Mouse (Mus musculus): ENCODE data around the gene Map4k5. TPM values are rescaled to one million over a fixed set of nuclear protein-coding genes. Genes with fewer than 3 reads are reported as not detected.
A peak's percentile ranks its signal among the peaks of the same experiment; 100 is the strongest.

Map4k5 gene
- total RNA-seq, 2 experiments from 2014 or later: 25.4 to 33.2 TPM

DNA sequence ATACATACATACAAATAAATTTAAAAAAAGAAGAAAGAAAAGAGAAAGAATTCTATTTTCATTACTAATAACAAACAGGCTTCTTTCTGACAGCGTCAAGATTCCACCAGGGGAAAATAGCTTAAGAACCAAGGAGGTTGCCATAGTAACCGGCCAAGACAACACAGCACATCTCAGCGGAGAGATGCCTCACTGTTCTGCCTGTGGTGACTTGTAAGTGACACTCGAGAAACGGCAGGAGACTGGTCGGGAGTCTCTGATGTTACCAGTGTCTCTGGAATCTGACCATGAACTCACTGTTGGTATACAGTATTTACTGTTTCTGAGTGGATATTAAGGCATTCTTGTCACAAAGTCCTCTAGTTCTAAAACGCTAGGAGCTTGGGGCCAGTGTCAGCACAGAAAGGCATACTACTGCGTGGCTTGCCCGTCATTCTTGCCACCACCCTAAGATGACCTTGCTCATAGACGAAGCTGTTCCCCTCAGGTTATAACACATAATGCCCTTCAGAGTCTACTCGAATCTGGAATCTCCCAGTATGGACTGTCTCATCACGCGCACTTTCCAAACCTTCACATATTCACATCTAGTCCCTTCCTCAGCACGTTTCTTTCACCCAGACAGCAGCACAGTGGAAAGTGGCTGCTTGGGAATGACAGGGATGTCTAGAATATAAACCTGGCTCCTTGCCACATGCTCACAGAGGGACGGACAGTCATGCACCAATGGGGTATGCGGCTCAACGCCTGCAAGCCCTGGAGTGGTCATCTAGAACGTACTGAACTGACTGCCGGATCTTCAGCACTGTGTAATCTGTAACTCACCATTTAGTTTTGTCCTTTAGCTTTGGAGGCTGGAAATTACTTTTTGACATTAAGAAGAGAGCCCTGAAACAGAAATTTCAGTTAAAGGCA is 49.2 kb downstream of the Map4k5 start:
- DNase-seq: no peak

DNA sequence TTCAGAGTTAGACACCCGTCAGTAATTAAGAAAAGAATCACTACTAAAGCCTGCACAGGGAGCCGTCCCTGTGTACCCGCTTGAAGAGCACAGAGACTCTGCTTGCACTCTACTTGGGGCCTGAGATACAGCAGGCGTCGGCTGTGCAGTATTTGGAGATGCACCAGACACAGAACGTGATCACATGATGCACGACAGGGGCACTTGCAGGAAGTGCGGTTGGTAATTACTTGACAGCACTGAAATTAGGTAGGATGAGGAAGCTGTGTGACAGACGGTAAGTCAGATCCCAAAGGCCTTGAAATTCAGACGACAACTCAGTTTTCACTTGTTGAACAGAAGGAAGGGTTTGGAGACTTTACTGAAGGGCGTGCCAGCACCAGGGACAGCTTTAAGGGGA is 54.6 kb downstream of the Map4k5 start:
- DNase-seq: no peak

DNA sequence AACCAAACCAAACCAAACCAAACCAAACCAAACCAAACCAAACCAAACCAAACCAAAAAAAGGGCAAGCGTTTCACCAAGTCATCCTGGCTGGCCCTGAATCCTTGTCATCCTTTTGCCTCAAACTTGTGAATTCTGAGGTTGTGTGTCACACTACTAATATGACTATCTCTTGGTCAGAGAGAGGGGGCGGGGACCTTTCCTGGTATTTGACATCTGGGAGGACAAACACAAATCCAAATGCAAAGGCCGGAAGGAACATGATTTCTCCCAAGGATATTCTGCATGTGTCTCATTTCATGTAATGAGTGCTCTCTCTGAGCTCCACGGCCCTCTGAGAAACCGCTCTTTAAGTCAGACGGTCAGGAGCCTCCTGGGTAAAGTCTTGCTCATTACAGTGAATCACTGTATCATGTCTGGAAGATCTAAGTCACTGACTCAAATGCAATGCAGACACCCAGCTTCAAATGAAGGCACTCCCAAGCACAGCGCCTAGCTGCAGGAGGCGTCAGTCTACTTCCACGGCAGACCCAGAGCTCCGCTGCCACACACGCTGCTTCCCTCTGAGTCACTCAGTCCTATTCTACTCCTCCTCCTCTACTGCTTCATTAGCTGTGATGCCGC is 58.9 kb downstream of the Map4k5 start:
- no peak for DNase-seq

DNA sequence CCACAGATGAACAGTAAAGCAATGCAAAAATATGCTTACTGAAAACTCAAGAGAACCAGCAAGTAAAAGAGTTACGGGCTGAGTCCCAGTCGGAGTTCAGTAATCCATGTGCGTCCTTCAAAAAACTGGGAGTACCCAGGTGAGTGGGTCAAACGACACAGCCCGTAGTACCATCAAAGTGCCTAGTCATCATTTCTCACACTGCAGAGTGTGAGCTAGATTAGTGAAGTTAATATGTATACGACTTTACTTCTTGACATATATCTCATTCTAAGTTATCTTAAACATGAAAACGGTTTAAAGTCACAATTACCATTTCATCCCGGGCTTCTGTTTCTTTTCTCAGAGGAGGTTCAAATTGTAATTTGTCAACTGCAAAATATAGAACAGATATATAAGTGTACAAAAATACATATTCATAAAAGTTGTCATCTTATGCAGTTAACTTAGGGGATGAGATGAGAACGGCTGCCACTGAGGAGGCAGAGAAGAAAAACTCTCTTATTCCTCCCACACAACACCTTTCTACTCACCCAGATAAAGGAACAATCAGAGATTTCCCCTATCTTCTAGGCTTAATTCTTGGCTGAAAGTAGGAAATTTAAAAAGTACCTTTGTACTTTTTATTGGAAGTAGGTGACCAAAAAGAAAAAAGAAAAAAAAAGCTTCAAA is 61.6 kb downstream of the Map4k5 start:
- no peak for DNase-seq

DNA sequence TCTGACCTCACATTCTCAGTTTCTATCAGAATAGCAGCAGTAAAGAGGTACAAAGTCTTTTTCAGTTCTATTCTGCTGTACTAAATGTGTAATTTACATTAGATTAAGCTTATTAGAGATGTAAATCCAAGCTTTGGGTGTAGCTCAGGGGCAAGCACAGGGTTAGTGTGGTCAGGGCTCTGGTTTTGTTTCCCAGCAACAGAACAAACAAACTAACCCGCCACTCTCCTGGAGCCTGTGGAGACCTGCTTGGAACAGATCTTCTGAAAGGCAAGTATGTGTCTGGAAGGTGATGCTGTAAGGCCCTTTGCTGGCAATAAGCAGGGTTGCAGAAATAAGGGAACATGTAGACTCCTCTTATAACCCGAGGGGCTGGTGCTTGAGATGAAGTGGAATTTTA is 64.8 kb downstream of the Map4k5 start:
- no peak for DNase-seq

DNA sequence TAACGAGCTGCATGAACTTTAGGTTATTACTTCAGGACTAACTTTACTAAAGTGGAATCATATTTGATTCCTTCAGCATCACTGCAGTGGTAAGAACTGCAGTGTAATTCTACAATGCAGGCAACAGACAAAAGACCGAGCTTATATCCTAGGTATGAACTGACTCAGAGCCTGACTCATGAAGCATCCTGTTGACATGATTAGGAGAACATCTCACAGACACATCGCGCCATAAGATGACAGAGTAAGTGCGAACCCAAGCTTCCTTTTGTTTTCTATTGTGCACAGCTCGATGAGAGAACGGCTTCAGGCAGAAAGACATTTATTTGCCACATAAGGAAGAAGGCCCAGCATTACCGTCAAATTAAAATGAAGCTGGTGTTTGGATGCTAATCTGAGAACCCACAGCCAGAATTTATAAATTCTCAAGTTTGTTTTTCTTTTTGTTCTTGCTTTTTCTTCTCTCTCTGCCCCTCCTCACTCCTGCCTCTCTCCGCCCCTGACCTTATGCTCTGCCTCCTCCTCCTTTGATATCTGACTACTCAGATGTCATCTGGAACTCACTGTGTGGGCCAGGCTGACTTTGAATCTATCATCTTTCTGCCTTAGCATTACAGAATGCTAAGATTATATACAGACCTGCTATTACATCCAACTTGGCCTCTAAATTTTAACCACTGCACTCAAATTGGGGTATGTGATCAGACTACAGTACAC is 68.0 kb downstream of the Map4k5 start:
- DNase-seq: no peak

DNA sequence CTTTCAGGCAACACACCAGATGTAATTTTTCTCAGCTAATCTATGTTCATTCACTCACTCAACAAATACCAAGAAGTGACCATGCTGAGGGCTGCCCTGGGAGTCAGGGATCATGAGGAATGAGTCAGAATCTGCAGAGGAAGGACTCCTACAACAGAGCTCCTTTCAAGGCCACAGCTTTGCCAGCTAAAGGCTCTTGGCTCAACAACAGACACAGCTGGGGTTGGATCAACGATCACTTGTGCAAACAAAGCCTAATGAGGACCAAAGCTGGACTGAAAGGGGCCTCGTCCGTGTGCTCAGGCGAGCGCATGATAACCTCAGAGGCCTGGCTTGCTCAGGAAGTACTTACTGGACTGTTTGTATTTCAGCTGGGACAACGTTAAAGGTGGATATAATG is 78.7 kb downstream of the Map4k5 start:
- DNase-seq: no peak

DNA sequence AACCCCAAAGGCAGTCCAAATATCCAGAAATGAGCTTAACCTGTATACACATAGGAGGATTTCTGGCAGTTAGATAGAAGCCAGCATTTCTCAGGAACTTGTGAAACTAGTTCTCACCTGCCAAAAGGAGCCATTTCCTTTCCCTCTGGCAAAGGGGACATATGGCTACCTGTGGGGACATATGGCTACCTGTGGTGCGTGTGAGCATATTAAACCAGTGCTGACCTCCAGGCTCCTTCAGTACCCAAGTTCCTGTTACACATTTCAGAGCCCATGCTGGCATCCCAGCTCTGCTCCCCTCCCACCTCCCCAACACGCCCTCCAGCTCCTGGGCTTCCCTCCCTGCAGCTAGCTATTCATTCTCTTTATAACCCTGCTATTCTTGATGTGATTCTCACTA is 79.4 kb downstream of the Map4k5 start:
- DNase-seq: no peak

DNA sequence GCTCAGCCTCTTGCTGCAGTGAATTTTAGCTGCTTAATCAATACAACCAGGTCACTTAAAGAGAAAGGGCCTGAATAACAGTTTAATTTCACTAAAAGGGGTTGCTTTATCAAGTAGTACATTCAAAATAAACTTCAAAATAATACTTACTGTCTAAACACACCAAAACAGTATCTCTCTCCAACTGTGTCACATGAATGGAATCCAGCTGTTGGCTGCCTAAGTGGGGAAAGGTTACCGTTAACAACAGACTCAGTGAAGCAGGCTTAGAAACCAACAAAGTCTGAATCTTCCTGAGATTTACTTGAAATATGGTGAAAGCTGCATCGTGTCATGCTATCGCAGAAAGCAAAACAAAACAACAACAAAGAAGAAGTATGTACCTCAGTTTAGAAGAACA is 80.0 kb downstream of the Map4k5 start:
- no peak for DNase-seq

DNA sequence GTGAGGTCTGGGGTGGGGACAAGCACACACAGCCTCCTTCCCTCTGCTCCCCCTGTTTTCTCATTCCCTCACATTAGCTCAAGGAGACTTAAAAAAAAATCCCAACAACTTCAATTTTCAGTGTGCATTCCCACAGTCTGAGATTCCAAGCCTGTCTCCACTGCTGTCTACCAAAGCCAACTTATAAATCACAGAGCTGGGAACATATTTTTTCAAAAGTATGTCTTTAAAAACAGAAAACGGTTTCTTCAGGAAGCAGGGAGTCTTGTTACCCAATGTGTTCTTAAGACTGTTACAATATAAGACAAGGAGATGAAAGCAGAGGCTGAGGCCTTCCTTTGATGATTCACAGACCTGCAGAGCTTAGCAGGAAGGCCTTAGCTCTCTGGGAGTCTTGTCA is 81.0 kb downstream of the Map4k5 start:
- no peak for DNase-seq

DNA sequence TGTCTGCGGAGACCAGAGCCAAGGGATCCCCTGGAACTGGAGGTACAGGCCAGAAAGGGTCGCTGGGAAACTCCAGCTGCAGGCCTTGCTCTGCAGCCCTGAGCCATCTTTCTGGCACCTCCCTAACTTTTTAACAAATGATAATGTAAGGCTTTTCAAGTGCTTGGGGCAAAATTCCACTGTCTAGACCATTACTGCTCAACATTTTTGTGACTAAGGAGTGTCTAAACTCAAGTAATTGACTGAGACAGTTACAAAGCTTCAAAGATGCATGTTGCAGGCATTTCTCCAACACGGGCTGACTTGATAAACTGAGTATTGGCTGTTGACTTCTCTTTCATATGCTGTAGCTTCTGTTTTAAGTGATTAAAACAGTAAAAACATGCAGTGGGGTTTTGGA is 83.6 kb downstream of the Map4k5 start:
- no peak for DNase-seq

DNA sequence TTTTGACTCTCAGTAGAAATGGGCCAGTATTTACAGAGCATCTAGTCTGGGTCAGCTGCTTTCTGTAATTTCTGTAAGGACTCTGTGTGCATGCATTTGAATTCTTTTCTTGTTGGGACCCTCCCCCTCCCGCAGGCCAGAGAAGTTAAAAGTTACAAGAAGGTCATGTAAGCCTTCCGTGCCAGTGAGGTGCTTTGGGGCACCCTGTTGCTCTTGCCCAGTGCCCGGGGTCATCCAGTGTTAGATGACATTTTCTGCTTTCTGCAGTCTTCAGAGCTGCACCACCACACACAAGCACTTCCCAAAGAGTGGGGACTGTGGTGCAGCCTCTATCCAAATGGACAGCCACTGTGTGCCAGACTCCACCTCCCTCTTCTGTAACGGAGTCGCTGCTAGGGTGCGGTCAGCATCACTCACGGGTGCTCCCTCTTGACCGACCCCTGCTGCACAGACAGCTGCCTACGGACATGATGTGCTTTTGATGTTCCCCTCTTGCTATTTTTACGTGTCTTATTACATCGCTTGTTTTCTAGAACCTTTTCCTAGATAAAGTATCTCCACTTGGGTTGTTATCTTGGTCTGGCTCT is 85.5 kb downstream of the Map4k5 start:
- no peak for DNase-seq

DNA sequence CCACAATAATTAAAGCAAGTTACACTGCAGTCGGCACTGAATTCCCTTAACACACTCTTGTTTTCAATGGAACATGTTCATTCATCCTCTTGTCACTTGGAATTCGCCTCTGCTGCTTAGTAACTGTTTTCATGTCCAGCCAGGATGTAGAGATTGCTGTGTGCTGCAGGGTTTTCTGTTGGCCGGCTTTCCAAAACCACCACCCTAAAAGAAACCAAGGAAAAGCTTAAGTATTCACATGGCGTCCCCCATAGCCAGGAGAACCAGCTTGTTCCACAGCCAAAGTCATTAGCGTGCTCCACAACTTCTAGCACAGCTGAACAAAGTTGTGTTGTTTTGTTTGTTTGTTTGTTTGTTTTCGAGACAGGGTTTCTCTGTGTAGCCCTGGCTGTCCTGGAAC is 87.9 kb downstream of the Map4k5 start:
- no peak for DNase-seq

DNA sequence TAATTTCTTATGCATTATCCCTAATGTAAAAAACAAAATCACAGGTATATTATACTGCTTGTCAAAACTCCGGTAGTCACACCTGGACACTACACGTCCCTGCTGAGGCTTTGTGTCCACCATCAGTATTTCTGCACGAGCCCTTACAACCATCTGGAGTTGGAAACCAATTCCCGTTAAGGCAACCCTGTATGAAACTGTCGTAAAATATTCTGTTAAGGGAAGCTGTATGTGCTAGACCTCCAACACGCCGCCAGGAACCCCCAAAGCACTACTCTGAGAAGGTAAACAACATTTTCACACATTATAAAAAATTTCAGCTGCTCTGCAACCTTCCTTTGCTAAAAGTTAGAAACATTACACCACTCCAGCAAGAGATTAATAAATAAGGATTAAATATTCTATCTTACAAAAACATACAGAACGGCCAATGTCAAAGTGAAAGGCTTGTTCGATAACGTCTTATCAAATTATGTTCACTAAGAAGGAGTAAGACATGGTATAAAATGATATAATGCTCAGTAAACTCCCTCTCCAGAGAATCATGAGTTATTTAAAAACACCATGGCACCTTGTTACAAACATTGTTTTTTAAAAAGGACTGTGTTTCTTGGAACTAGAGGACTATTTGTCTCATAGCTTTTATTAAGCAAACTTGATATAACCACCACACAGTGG is 88.5 kb downstream of the Map4k5 start:
- no peak for DNase-seq

DNA sequence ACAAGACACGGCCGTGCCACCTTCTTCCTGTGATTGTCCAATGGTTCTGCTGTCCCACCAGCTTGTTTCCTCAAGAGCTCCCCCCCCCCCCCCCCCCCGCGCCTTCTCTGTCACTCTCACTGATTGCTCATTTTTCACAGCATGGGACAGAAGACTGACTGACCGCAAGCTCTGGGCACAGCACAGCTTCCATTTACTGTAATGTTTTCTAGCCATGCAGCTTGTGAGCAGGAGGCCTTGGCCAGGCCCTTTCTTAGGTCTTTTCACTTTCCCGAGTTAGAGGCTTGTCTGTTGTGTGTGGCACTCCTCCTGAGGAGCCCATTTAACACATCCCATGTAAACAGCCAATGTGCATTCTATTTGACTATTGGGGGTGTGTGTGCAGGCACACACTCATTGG is 89.8 kb downstream of the Map4k5 start:
- DNase-seq: no peak

DNA sequence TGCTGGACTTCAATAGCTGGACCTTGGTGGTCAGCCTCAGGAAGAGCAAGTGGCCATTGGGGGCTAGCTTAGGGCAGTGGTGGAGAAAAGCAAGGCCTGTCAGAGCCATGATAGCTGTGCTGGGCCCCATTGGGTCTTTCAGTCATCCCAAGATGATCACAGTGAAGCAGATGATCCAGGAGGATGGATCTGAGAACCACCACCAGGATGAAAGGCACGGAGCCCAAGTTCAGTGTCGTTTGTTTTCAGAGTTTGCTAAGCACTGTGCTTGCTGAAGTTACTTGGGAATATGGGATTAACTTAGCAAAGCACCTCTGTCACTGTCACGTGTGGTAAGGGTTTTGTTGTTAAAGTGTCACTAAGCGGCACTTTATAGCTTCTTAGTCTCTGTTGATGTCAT is 92.4 kb downstream of the Map4k5 start:
- DNase-seq: no peak

DNA sequence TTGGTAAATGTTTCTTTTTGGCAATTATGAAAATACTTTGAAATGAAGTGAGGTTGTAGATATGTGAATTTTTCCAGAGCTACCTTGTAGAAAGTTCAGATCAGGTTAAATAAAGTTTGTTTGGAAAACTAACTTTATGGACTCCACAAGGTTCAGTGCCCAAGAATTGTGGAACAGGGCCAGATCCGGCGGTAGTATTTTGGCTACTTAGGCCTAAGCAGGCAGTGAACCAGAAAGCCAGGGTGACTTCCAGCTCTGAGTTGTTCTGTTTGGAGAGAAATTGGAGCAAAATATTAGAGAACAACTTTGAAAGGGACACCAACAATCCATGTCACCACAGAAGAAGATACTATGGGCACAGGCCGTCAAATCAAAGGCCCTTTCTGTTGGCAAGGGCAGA is 96.7 kb downstream of the Map4k5 start:
- DNase-seq: no peak

DNA sequence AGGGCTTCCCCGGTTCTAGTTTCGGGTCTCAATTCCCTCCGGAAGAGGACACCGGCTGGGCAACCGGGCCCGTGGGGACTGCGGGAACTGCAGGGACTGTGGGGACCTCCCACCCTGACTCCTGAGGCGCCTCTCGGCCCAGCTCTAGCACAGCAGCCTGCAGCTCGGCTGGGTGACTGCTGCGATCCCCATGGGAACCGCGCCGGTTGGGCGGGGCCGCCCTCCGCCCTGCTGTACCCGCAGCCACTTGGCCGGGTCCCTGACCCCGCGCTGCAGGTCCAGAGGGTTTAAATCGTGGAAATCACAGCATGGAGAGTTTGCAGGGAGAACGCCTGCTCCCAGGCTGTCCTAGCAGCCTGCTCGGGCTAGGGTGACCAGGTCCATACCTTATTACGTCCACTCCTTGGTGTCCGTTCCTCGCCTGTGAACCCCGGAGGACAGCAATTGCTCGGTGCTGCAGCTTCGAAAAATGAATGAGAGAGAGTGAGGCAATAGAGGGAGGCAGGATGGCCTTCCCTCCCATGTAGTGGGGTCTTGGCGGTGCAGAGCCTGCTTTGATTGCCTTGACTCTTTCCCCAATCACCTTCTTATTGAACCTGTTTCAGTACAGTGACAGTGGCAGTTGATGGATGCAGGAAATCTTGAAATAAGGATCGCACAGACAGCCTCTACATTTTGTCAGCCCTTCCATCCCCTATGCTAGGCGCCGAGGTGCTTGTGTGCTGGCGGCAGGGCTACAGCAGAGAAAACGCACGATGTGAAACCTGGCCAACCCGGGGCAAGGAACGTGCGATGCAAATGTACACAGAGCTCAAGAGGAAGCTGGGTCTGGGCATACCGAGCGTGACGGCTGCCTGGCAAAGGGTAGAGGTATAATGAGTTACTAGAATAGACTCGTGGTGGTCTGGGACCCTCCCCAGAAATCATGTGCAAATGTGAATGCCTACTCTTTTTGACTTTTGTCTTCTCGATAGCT is 102.2 kb downstream of the Map4k5 start, which contains the start of gene Cdkl1:
TSS of gene Cdkl1 (minus strand) at position 738 of the 976 bp plus-strand sequence.
- DNase-seq: peak; percentile 53

DNA sequence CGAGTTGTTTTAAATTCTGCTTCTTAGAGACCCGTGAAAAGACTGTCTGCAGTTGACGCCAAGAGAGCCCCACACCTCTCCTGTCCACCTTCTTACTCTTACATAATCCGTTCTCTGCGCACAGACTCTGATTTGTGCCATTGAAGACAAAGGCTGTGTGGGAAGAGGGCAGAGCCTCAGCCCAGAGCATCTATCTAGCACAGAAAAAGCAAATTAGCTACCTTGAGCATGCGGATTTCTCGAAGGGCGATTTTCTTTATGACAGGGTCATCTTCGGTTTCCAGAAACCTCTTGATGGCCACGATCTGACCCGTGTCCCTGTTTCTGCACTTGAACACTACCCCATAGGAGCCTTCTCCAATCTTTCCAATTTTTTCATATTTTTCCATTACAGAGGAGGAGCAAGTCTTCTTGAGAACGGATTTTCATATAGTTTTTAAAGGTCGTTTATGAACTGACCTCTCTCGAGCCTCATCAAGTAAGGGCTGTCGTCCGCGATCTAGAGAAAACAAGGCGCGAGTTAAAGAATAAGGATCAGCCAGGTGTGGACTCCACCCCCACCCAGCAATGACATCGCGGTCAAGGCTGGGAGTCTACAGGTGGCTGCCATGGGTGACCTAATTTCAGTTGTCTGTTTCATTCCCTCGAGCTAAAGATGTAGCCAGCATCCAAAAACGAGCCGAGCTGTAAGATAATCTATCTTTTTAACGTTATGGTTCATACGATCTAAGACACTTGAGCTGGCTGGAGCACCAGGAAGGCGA is 103.1 kb downstream of the Map4k5 start:
- no peak for DNase-seq

DNA sequence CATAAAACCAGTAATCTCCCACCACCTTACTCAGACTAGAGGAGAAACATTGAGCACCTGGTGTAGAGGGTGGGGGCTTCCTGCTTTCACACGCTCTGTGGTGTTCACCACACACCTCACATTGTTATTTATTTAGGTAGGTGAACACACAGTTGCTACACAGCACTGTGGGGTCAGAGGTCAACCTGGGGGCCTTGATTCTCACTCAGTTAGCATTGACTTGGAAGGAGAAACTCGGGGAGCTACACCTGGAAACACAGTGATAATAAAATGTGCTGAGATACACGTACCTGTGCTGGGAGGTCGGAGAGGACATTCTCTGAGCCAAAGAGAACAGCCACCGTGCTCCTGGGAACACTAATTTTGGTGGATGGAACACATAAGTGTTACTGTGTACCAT is 104.6 kb downstream of the Map4k5 start:
- DNase-seq: no peak

Data from gastrocnemius, postnatal 10 days (tissue).